Mouse (Mus musculus) lung, postnatal 14 days (tissue): ENCODE data around the gene Zc3h12d.

Source experiments
- DNase-seq: peaks from one replicate; pipeline ENCODE4 v3.0.0; 2021

Zc3h12d gene

DNA sequence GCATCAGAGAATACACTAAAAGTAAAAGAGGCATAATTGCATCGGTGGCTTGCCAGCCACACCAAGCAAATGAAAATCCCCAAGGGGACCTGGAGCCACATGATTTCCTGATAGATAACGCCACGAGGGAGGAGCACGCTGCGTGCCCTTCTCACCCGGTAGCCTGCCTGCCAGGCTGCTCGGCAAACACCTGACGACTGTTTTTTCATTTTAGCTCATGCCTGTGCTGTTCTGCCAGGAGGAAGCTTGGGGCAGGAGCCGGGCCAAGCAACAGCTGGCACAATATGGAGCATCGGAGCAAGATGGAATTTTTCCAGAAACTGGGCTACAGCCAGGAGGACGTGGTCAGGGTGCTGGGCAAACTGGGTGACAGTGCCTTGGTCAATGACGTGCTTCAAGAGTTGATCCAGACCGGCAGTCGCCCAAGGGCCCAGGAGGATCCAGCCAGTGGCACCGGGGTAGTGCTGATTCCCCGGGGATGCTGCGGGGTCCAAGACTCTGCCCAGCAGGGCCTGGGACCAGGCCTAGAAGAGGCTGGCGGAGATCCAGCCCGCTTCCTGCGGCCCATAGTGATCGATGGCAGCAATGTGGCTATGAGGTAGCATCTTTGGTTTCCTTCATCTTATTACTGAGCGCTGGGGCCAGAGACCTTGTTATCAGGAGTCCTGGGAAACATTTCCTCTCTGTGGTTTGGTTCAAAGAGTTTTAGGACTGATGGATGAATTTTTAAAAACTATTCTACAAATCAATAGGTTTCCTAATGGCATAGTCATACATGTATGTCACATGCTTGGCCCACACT lies 7.5 kb downstream of the Zc3h12d start:
- no peak for DNase-seq

DNA sequence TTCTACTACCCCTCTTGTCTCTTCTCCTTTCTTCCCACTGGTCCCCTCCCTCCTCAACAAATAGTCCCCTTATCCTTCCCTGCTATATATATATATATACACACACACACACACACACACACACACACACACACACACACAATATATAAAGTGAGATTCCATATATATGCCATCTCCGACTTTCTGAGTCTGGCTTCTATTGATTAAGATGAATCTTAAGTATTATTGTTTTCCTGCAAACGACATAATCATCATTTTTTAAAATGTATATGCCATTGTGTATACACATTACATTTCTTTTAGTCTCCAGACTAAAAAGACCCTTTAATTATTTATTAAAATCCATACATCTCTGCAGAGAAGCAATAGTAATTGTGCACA lies 8.1 kb downstream of the Zc3h12d start:
- DNase-seq = no peak

DNA sequence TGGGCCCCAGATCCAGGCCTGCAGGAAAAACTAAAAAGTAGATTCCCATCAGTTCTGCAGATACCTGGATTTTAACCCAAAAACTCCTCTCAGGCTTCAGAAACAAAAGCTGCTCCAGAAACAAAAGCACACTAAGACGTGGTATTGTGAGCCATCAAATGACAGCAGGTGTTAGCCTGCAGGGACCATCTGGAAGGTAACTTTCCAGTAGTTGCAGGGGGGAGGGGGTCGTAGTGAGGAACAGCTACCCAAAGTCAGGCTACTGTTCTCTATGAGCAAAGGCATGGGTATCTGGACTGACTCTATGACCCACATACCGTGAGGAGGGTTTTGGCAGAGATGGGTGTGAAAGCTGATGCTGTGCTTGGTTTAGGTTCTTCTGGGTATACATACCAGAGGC lies 8.5 kb downstream of the Zc3h12d start:
- DNase-seq = no peak

DNA sequence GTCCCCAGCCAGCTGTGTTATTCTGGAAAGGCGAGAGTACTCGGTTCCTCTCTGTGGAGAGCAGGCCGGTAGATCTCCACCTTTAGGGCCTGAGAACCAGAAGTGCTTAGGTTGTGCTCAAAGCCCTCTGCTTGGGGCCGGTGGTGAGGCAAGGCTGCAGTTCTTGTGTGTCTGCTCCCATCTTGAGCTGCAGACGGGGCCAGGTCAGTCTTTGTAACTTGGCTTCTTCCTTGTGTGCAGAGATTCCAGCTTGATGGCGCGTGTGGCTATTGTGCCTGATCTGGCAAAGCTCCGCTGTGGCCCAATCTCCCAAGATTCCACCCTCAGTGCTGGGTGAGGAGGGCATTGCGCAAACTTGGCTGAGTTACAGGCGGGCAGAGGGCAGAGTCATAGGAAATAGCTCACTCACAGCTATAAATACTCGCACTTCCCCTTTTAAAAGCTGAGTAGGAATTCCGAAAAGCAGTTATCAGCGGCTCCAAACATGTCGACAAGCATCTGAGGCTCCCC lies 9.4 kb downstream of the Zc3h12d start:
- peak; percentile 85 for DNase-seq

DNA sequence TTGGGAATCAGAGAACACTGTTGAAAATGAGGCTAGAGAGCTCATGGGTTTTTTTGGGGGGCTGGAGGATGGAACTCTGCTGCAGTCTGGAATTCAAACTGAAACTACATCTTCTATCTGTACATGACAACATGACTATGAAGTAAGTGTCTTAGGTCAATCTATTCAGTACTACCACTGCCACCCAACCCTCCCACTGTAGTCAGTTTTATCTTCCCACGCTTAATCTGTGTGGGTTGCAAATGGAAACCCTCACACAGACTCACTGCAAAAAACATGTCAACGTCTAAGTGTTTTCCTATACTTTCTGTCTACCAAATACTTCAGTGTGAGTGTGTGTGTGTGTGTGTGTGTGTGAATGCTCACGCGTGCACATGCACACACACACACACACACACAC lies 10.9 kb downstream of the Zc3h12d start:
- DNase-seq = no peak

DNA sequence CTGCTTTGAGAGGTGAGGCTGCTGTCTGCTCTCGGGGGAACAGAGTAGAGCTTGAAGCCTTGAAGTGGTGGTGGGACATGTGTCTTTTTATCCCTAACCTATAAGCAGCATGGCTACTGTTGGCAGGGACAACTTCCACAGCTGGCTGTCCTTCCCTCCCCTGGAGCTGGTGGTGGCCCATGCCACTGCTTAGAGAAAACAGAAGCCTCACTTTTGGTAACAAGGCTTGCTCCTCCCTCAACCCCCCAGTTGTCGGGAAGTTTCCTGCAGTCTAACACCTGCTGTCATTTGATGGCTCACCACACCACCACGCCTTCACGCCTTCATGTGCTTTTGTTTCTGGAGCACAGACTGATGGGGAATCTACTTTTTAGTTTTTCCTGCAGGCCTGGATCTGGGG lies 11.9 kb downstream of the Zc3h12d start:
- no peak for DNase-seq

DNA sequence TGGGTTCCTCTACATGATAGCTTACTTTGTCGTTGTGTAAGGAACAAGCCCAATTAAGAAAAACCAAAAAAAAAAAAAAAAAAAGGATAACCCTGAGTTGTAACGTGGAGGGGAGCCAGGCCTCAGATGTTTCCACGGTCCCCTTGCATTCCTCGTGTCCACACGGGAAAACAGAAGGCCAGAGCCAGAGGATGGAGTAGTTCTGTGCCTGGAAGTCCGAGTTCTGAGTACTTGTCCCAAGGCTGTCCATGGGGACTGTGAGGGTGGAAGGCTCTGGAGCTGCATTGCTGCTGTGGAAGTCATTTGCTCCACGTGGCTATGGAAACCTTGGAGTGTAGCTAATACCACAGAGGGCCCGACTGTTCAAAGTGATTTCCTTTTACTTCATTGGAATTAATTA lies 12.9 kb downstream of the Zc3h12d start:
- no peak for DNase-seq

DNA sequence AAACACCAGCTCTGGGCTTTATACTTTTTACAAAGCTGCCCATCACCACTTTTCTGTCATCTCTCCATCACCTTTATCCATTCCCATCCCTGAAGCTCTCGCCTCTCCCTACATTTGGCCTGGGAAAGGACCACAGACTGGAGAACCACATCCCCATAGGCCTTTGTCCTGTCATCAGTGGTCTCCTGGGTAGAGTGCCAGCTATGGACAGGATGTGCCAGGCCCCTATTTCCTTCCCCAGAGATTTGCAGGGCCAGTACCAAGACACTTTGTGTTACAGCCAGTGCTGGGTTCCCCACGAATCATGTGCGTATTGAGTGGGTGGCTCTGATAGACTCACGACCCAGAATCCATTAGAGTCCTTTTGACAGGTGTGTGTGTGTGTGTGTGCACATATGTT lies 13.7 kb downstream of the Zc3h12d start:
- no peak for DNase-seq

DNA sequence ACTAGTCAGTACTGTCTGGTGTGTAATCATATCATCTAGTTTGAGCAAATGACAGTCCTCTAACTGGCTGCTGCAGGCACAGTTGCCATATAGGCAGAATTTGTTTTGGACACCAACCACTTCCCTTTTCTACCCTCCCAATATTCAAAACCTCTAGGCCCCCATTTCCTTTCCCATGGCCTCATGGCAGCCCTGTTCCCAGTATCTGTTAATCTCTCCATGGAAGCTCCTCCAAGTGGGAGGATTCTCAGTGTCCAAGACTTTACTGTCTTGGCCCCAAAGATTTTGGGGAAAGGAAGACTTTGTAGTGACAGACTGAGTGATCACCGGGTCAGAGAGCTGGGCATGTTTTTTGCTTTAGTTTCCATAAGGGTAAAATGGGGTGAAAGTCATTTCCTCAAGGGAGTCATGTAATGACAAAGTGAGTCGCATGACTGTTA lies 14.9 kb downstream of the Zc3h12d start:
- no peak for DNase-seq

DNA sequence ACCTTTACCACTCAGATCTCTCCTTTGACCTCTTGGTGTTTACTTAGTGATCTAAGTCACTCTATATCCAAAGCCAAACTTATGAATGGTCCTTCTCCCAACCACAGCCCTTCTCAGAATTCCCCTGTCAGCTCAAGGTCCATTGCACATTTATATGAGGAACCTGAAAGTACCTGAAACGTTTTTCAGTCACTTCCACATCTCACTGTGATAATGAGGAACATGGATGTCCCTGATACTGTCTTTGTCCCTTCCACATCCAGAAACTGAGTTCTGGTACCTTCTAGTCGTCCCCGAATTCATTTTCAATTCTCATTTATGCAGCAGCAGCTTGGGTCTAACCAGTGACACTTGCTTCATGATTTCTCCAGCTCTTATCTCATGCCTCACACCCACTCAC lies 19.6 kb downstream of the Zc3h12d start:
- DNase-seq = no peak

DNA sequence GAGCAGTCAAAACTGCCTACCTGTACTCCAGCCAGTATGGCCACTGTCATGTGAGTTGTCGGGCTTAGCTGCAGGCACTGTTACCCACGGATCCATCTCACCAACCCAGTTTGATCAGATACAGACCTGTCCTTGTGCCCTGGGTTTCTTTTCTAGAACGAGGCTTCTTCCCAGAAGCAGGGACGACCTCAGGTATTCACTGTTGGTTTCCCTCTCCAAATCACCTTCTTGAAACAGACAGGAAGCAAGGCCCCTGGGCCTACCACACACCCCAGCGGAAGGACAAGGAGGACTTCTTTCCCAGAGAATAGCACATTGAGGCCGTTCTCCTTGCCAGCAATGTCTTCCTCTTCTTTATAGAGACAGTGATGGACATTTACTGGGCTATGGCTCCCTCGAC lies 28.2 kb downstream of the Zc3h12d start:
- no peak for DNase-seq

DNA sequence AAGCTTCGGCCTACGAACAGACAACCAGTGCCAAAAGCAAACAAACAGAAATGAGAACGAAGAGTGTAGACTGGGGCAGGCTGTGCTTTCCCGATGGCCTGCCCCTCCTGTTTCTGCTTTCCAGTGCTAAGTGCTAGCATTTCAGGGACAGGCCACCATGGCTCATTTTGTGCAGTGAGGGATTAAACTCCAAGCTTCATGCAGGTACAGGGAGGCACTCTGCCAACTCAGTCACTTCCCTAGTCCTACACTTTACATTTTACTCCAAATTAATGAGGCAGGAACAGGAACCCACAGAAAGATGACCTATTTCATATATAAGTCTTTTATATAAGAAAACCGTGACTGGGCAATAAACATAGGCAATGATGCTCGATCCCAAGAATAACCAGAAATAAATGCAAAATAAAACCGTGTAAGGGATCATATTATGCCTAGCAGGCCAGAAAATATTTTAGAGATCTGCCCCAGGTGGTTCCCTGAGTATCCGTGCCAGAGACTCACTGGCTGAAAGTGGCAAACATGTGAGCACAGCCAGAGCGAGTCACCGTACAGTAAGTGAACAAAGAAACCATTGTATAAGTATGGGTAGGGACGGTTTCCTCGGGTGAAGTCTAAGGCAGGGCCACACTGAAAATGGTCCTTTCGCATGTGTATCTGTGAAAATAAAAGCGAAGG lies 29.1 kb downstream of the Zc3h12d start:
- no peak for DNase-seq

DNA sequence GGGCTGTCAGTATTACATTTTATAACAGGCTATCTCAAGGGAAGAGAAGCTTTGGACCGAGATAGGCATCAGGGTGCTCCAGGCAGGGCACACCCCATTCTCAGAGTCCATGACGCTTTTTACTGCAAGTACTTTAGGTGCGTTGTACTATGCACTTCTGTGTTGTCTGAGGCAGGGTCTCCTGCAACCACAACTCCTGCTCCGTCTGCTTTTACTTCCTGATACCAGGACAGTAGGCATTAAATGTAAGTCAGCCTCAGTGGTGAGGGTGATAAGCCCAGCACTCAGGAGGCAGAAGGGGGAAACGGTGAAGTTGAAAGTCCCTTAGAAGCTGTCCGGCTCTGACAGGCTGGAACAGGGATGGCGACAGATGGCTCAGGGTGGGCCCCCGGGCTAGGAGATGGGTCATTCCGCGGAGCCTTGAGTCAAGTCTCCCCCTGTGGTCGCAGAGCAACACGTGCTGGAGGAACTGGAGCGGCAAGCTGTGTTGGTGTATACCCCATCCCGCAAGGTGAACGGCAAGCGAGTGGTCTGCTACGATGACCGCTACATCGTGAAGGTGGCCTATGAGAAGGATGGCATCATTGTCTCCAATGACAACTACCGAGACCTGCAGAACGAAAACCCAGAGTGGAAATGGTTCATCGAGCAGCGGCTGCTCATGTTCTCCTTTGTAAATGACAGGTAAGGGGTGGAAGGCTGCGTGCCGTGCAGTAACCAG lies 29.8 kb downstream of the Zc3h12d start:
- DNase-seq = no peak

DNA sequence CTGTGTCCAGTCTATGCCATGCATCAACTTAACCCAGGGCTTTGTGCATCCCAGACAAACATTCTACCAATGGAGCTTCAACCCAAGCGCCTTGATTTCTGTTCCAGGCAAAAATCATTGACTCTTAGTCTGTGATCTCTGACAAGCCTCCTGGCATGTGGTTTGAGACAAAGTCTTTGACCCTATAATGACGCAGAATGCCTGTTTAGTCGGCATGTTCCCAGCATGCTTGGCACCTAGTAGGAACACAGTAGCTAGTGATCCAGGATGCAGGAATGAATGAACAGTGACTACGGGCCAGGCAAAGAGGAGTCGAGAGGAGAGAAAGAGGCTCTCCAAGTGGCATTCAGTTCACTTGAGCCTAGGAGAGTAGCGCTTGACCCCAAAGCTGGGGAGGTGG lies 31.1 kb downstream of the Zc3h12d start:
- no peak for DNase-seq

DNA sequence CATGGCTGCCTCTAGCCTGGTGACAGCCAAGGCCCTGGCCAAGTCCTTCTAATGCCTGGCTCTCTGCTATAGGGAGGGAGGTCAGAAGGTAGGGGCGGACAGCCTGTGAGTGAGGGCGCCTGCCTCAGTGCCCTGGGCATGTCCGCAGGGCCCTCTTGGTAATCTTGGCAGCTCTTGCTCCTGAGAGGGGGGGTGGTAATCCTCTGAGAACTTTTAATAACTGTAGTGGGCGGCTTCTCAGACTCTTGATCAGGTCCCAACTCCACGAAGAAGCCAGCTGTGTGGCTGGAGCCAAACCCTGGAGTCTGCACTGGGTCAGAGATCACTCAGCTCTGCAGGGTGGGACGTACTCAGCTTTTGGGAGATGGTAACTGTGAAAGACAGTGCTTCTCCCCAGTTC lies 31.9 kb downstream of the Zc3h12d start:
- DNase-seq = no peak

DNA sequence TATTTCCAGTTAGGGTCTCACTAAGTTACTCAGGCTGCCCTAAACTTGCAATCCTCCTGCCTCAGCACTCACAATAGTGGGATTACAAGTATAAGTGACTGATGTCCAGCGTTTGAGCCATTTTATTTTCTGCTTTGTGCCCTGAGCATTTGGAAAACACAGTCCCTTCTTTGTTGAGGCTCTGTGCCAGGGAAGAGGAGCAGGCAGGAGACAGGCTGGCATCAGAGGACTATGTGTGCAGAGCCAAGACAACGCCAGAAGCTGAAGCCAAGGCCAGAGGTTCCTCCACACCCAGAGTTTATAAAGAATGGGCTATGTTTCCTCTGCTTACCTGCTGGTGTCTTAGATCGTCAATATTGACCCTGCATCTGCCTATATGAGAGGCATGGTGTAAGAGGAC lies 32.5 kb downstream of the Zc3h12d start:
- DNase-seq = no peak

DNA sequence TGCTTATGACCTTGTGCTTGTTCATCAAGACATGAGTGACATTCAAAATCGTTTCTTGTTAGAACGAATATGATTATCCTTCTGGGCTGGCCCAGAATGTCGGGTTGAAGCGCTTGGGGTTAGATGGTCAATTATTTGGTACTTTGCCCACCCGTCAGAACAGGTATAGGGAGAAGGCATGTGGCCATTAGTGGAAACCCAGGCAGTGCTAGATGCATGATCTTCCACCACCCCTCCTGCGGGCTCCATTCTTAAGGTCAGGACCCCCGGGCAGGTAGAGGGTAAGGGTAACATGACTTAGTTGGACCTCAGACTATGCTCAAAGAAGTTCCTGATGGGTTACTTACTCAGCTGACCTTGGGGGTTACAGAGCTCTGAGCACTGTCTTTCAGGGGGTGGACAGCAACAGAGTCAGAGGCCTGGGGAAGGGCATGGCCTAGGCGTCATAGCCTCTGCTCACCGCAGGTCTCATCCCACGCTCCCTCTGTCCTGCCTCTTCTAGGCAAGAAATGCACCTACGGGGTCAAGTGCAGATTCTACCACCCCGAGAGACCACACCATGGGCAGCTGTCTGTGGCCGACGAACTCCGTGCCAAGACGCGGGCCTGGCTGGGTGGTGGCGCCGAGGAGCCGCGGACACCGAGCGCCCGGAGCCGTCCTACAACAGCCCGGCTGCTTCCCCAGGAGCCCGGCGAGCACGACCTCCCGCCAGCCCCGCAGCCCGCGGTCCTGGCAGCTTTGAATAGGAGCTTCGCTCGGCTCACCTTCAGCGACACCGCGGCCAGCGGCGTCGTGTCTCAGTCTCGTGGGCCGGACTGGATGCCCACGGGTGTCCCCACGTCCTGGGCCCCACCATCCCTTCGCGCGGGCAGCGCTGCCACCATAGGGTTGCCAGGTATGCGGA lies 34.7 kb downstream of the Zc3h12d start:
- DNase-seq = peak; percentile 37

DNA sequence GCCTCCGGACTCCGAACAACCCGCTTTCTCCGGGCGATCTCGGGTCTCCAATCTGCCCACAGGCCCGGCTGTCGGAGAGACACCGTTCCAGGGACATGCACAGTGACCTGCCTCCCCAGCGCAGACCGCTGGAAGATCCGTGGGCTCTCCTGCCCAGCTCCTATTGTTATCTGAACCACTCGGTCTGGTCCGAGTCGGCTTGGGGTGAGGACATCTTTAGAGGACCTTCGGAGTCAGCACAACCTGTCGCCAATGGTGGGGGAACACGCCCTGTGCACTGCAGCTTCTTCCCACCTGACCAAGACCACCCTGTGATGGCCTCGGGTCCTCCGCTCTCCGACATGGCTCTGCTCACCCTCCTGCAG lies 35.4 kb downstream of the Zc3h12d start:
- DNase-seq = no peak

DNA sequence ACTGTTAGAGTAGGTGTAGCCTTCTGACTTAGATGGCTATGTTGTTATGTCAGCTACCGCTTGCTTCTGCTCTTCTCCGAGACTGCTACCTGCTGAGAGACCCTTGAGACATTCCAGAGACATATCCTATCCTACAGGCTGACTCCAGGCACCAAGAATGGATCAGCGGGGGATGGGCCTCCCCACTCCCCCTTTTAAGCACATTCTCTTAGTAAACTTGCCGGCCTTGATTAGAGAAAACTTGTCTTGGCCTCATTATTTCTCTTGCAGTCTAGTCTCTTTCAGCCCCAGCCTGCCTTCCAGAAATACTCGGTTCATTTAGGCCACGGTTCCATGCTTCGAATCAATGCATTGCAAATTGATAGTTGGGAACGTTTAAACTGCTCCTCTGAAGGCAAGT lies 37.5 kb downstream of the Zc3h12d start:
- DNase-seq = no peak

DNA sequence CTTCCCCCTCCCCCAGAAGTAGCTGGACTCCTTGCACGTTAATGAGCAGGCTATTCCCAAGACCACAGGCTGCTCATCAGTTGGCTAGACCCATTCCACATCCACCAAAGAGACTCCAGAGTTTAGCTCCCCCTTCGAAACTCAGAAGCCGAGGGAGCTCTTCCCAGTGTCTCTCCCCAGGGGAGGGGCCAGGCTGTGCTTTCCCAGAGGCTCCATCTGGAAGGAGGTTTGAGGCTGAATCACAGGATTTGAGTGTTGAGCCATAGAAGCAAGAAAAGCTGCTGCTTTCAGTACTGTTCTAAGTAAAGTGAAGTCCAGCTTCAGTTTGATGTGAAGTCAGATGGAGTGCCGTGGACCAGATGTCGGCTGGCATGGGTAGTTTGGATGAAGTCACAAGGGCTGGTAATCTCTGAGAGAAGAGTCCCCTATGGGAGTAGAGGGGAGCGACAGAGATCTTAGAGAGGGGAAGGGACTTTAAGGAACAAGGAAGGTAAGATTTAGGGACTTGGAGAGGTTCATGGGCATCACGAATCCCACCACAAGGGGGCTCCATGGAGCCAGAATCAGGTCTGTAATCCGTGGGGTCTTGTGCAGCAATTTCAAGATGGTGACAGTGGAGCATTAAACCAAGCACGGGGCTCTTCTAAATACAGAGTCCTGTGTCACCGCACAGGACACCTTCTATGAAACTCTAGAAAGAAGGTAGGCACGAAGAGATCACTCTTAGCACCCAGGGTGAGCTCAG lies 38.5 kb downstream of the Zc3h12d start:
- DNase-seq = peak; percentile 42

DNA sequence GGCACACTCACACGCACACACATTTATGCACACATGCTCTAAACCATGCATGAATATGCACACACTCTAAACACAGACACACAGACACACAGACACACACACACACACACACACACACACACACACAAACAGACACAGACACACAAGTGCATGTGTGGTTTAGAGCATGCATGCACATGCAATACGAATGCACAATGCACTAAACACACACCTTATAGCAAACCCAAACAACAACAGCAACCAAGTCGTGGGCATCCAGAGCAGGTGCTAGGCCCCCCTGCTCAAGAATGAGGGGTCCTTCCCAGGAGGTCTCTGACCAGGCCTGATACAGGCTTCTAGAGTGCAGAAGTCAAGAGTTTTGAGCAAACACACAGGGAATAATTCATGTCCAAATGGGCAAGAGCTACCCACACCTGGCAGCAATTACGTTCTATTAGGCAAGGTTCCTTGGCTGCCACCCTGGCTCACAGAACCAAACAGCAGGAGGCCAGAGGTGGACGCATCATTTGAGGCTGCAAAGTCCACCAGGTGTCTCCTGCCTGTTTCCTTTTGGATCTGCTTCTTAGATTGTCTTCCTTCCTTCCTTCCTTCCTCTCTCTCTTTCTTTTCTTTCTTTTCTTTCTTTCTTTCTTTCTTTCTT lies 39.2 kb downstream of the Zc3h12d start:
- no peak for DNase-seq

DNA sequence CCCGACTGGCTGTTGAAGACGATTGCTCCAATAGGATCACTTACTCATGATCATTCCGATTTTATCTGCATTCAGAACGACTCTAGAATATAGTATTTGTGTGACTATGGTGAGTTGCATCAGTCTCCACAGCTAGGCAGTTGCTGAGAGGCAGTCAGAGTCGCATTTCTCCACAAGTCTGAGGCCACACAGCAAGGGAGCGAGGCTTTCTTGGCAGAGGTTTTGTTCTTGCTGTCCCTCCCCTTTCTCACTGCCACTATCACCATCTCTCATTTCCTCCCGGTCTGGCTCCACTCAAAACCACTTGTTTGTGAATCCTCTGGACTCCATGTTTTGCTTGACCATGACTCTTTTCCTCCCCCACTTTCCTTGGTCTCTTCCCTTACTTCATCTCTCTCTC lies 41.9 kb downstream of the Zc3h12d start:
- DNase-seq = no peak
